Mouse (Mus musculus): ENCODE data around the gene Sppl3.

Gene Sppl3

GRCm38 (mm10) chr5:115010577-115011216 is at the start of gene Sppl3:
TSS of gene Sppl3 (plus strand) at chr5:115011137.
- peak; percentile 94 to 97 for DNase-seq

GRCm38 (mm10) chr5:114961590-114962360 is 49.2 kb upstream of the Sppl3 start:
- DNase-seq, result no peak

GRCm38 (mm10) chr5:114964315-114964966 is 46.5 kb upstream of the Sppl3 start:
- DNase-seq, result no peak

- DNase-seq, result no peak
Observed at GRCm38 (mm10) chr5:114964967-114965898, 45.7 kb upstream of the Sppl3 start.

- DNase-seq, result peak in 1 of 2 experiments; percentile 24
Observed at GRCm38 (mm10) chr5:114967523-114968268, 43.2 kb upstream of the Sppl3 start.

GRCm38 (mm10) chr5:114968651-114969050 is 42.3 kb upstream of the Sppl3 start:
- DNase-seq, result no peak

- no peak for DNase-seq
Observed at GRCm38 (mm10) chr5:114969064-114969463, 41.9 kb upstream of the Sppl3 start.

- no peak for DNase-seq
Observed at GRCm38 (mm10) chr5:114969609-114970215, 41.2 kb upstream of the Sppl3 start.

- DNase-seq, result no peak
Observed at GRCm38 (mm10) chr5:114970824-114971227, 40.1 kb upstream of the Sppl3 start, which contains the start of gene Hnf1a. TSS of gene Hnf1a (minus strand) at chr5:114971094.

GRCm38 (mm10) chr5:114972201-114972600 is 38.7 kb upstream of the Sppl3 start:
- DNase-seq, result no peak

GRCm38 (mm10) chr5:114973131-114973530 is 37.8 kb upstream of the Sppl3 start:
- DNase-seq, result no peak

- DNase-seq, result no peak
Observed at GRCm38 (mm10) chr5:114976935-114977334, 34.0 kb upstream of the Sppl3 start.

- peak; percentile 27 to 29 for DNase-seq
Observed at GRCm38 (mm10) chr5:114978473-114978872, 32.5 kb upstream of the Sppl3 start.

- peak in 1 of 2 experiments; percentile 16 for DNase-seq
Observed at GRCm38 (mm10) chr5:114978888-114979249, 32.1 kb upstream of the Sppl3 start.

- peak; percentile 76 to 85 for DNase-seq
Observed at GRCm38 (mm10) chr5:114979250-114980121, 31.5 kb upstream of the Sppl3 start.

GRCm38 (mm10) chr5:114980122-114980748 is 30.7 kb upstream of the Sppl3 start:
- DNase-seq, result no peak

GRCm38 (mm10) chr5:114982001-114982400 is 28.9 kb upstream of the Sppl3 start:
- DNase-seq, result no peak

GRCm38 (mm10) chr5:114985074-114985473 is 25.9 kb upstream of the Sppl3 start:
- no peak for DNase-seq

- no peak for DNase-seq
Observed at GRCm38 (mm10) chr5:114996447-114996846, 14.5 kb upstream of the Sppl3 start.

- no peak for DNase-seq
Observed at GRCm38 (mm10) chr5:114997327-114997726, 13.6 kb upstream of the Sppl3 start.

All from cerebellum, postnatal 36 days (tissue).